Mouse (Mus musculus) lung, postnatal 14 days (tissue): ENCODE measurements around the gene Gm10337.
A peak's percentile ranks its signal among the peaks of the same experiment; 100 is the strongest.

Experiments
- DNase-seq: peaks from one replicate; pipeline ENCODE4 v3.0.0; 2021

Gene Gm10337

DNA sequence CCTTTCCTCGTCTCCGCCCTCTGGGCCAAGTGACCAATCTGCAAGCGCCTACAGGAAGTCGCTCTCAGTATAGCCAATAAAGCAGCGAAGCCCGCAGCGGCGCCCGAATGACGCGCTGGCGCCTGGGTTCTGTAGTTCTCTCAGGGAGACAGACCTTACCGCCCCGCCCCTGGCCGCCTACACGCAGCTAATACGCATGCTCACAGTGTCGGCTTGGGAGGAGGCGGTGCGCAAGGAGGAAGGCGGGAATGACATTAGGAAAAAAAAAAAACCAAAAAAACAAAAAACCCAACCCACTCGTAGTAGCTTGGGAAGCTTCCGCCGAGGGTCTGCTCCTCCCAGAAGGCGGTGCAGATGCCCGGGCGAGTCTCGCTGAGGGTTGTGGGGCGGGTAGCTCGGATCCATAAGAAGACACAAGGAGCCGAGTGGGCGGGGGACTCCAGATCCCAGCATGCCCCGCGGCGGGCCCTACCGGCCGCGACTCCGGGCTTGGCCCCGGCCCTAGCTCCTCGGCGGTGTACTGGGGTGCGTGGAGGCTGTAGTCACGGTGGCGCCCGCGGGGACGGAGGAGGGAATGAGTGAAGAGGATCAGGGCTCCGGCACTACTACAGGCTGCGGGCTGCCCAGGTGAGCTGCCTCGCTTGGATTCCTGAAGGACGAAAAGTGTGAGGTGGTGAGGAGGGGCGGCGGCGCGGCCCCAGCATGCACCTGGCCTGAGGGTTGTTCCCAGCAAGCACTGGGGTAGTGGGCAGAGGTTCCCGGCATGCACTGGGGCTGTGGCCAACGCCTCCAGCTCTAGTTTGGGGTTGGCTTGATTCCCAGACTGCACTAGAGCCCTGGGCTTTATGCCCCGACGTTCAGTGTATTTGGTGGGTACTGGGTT is 14.7 kb downstream of the Gm10337 start, which contains the start of gene Tarbp2:
TSS of gene Tarbp2 (plus strand) at position 217 of the 883 bp plus-strand sequence.
- peak; percentile 99 for DNase-seq

DNA sequence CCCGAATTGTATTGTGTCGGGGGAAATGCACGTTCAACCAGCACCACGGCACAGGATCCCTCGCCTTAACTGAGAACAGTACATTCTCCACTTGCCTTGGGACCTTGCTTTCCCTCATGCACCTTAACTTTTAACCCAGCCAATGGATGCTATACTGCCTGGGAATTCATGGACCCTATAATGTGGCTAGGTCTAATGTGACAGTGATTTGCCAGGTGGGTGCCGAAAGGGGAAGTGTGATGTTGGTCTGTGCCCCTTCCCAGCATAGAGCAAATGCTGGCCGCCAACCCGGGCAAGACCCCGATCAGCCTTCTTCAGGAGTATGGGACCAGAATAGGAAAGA is 15.3 kb downstream of the Gm10337 start:
- no peak for DNase-seq

DNA sequence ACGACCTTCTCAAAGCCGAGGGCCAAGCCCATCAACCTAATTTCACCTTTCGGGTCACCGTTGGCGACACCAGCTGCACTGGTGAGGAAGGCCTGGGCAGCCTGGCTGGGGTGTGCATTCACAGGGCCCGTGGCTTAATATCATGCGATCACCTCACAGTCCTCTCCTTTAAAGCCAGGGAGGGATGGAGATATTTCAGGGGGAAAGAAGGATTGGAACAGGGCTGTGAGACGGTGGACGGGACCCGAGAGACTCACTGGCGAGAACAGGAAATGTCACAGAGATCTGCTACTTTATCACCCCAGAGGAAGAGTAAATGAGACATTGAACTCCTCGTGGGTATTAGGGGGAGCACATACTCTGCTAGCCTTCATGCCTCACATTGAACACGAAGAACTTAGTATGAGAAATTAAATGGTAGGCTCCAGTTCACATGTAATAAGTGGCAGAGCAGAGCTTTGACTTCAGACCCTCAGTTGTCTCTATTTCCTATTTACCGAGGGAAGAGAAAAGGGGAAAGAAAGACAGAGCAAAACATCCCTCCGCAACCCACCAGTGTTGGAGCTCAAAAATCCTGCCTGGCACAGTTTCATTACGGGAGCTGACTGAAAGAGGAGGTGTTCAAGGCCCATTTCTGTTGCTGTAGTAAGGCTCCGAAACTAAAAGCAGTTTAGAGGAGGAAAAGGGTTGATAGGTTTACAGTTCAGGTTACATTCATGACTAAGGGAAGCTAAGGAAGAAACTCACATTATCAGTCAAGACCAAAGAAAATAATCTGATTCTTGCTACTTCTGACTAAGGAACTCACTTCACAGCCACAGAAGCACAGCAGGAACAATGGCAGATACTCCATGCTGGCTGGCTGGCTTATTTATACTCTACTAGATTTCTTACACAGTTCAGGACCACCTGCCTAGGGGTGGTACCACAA is 16.0 kb downstream of the Gm10337 start:
- DNase-seq, result no peak

DNA sequence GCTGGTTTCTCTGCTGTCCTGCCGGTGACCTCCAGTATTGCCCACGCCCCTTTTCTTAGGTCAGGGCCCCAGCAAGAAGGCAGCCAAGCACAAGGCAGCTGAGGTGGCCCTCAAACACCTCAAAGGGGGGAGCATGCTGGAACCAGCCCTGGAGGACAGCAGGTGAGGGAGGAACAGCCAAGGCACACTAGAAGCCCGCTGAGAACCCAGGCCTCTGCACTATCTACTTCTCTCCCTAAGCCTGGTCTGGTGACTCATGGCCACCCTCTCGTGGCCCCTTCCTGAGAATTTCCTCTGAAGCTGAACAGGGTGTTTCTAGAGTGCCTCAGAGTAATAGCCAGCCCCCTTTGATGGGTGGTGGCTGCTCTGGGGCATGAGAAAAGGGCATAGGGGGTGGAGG is 16.9 kb downstream of the Gm10337 start:
- DNase-seq, result no peak

DNA sequence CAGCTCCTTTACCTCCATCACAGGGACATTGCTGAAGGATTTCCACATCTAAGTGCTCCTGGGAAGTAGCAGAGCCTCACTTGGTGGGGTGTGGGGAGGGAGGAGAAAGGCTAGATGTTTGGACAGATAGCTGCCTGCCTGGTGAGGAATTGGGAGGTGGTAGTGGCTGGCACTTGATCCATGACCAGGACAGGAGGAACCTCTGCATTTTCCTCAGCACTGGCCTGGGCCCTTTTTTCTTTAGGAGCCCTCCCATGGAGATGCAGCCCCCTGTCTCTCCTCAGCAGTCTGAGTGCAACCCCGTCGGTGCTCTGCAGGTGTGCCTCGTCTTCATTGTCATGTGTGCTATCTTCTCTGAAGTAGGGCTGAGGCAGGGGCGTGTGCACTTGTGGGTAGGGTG is 18.0 kb downstream of the Gm10337 start:
- DNase-seq, result no peak

DNA sequence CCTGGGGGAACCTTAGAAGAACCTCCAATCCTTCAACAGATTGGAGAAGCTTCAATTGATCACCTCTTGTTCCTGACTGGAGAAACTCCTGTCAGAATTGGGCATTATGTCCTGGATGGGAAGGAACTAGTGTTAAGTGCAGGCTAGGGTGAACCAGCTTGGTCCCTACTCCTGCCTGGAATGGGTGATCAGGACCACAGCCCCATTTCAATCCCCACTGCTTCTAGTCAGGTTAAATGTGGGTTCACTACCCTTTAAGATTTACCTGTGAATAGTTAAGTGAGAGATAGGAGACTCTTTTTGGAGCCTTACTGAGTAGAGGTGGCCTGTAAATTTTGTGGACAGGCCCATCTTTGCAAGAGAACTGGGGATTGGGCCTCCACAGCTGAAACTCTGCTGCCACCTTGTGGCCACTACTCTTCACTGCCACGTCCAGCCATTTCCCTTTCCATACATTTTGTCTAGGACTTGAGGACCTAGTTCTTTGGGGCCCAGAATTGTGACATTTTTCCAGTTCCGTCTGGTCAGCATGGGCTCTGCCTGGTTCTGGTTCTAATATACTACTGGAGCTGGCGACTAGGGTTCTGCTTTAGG is 21.5 kb downstream of the Gm10337 start, which contains the start of gene Npff:
TSS of gene Npff (minus strand) at position 51 of the 594 bp plus-strand sequence.
- DNase-seq, result peak; percentile 80

DNA sequence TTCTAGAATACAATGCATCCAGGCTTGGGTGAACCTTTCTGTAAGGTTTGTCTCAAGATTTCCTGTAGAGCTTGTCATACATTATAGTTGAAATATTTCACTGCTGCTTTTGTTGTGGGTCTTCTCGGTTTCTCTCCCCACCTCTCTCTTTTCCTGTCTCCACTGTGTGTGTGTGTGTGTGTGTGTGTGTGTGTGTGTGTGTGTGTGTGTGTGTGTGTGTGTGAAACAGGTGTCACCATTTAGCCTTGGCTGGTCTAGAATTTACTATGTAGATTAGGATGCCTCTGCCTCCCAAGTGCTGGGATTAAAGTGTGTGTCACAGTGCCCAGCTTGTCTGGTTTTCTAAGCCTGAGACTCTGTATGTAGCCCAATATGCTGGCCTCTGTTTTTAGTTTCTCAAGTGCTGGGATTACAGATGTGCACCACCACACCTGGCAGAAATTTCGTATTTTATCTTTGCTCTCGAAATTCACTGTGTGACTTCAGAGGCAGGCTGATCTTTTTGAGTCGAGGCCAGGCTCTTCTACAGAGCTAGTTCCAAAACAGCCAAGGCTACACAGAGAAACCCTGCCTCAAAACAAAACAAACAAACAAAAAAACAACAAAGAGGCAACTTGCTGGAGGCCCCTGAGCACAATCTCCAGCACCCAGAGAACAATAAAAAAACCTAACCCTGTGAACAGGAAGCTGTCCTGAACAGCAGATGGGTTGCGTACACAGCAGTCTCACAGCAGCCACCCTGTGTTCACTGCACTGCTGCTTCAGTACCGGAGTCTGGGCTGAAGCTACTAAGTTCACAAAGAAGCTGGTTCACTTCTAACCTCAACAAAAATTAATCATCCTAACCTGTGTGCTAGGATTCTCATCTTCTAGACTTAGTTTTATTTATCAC is 22.8 kb downstream of the Gm10337 start:
- no peak for DNase-seq

DNA sequence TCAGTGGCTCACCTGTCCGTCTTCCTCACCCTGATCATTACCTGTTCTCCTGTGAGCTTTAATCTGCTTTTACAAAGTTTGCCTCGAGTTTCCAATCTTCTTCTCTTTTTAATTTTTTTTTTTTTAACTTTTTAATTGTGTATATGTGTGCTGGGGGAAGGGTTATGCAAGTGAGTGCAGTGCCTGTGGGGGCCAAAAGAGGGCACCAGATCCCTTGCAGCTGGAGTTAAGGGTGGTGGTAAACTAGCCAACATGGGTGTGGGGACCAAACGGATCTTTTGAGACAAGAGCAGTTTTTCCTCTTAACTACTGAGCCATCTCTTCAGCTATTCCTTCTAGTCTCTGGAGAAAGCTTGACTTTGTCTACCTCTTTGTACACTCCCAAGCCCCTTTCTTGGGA is 24.4 kb downstream of the Gm10337 start:
- DNase-seq, result no peak

DNA sequence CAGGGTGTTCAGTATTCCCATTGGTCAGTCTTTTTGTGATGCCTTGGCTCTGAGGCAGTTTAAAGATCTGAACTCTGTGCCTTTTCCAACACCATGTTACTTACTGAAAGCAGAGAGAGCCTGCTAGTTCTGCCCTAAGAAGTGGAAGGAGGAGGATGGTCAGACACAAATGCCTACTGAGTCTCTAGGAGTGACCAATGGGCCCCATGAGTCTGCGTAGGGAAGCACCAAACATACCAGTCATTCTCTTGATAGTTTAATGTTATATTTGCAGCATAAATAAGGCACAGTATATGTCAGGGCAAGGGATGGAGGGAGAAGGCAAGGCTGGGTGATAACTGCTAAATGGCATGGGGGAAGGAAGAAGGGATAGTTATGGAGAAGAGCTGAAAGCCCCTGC is 24.9 kb downstream of the Gm10337 start:
- no peak for DNase-seq

DNA sequence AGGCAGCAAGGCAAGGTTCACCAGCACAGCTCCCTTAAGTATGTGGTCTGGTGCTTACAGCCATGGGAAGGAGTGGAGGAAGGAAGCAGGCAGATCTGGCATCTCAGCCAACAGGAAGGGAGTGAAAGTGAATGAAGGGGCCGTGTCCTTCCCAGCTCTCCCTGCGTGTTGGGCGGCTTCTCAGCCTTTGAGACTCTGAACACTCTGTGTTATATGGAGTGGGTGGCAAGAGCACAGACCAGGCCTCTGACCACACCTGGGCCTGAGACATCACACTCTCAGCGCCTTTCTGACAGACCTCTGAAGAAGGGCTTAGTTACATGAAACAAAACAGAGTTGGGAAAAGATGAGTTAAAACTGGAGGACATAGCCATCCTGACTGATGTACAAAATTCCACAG is 27.0 kb downstream of the Gm10337 start:
- DNase-seq, result no peak

DNA sequence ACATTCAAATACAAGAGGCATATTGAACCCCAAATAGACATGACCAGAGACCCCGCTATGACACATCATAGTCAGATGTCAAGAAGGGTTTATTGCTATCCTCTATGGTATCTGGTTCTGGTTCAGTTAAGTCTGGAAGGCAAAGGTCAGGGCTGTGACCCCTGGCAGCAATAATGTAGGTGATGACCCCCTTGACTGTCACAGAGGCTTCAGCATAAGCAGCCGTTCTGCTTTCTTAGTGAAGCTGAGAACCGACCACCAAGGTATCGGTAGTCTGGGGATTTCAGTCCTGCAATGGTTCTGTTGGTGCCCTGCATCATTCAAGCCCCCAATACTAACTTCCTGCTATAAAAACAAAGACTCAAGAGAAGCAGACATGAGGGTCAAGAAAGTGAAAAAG is 28.1 kb downstream of the Gm10337 start:
- no peak for DNase-seq

DNA sequence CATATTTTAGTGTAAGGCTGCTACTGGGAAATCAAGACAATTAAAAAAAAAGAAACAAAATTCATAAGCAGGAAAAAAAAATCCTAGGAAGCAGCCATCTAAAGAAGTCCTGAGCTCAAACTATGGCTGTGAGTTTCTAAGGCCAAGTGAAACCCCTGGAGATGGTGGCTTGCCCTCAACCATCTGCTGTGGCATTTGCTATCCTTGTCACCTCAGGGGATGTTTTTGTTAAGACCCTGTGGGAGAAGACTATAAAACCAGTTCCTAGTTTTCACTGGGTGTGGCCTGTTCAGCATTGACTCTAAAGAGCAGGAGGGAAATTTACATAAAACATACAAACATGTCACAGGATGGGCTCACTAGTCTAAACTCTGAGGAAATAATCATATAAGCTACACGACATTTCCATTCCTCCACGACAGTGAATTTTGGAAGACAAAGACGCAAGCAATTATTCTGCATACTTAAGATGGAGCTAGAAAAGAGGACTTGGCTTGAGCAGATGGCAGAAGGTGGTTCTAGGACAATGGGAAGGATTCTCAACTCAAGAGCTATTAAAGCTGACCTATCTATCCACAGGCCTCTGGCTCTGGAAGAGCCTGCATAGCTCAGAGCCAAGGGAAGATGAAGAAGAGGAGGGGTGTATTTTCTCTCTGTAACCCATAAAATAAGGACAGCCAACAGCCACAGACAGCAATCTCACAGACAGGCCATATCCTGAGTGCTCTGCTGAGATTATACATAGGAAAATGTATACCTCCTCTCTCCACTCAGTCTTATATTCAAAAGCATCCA is 28.8 kb downstream of the Gm10337 start:
- DNase-seq, result no peak

DNA sequence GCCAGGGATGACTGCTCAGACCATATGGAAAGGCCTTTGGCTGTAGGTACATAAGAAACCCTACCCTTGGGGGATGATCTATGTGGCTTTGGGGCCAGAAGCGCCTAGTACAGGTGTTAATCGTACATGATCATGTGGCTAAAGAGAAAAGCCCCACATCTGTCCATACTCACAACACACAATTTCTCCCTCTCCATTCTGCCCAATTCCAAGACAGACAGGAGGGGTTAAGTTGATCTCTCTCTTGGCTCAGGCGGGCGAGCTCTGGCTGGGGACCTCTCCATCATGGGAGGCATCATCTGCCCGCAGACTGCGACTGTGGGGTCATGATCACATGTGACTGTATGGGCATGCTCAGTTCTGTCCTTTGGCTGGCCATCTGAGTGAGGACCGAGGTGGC is 30.4 kb downstream of the Gm10337 start:
- DNase-seq, result no peak

DNA sequence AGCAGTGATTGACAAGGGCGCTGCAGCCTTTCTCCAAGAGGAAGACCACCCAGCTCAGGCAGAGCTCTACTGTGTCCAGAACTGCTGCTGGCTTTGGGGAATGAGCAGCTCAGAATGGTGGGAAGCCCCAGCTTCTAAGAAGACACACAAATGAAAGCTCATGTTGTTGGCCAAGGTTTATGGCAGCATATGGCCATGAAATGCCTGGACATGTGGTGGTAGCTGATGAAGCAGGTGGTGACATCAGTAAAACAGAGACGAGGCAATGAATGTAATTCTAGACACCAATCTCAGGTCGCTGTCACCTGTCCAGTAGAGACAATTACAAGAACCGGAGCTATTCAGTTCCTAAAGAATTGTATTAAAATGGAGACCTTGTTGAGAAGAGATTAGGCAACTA is 41.3 kb downstream of the Gm10337 start:
- no peak for DNase-seq

DNA sequence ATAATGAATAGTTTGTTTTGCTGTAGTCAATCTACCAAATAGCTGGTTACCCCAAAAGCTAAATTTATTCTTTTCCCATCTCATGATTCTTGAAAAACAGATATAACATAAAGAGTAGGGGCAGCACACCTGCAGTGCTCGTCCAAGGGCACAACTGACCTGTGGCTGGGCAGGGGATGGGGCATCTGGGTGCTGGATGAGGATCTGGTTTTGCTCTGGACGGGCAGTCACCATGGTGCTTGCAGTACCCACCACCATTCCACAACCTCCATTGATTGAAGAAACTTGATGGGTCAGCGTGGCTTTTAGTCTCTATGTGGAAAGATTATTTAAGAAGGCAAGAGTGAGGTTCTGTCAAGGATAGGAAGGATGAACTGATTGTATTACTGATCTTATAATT is 42.7 kb downstream of the Gm10337 start:
- no peak for DNase-seq

DNA sequence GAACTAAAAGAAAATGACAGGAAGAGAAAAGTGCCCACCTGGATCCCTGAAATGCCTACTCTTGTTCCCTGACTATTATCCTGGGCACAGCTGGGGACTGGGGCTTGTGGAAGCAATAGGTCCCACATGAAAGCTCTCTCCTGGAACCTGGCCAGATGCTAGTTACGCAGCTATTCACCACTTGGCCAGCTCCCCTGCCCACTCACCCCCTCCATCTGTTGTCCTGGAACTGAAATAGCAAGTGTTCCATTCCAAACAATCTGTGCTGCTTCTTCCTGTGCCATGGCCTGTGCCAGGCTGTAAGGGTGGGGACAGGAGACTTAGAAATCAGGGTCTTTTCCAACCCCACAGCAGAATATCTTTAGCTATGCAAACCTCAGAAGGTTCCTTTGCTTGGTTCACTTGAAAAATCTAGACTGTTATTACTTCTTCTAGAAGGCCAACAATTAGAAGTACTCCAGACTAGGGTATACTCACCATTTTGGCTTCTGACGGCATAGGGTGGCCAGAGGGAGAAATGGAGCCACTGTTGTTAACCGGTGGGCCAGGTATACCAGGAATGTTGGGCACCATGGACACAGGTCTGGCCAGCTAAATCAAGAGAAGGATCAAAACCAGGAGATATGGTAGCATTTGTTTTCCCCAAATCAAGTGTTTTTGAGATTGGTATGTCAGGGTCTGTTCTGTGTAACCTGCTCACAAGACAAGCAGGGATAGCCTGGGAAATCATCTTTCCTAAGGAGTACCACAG is 43.3 kb downstream of the Gm10337 start:
- DNase-seq, result peak; percentile 72

DNA sequence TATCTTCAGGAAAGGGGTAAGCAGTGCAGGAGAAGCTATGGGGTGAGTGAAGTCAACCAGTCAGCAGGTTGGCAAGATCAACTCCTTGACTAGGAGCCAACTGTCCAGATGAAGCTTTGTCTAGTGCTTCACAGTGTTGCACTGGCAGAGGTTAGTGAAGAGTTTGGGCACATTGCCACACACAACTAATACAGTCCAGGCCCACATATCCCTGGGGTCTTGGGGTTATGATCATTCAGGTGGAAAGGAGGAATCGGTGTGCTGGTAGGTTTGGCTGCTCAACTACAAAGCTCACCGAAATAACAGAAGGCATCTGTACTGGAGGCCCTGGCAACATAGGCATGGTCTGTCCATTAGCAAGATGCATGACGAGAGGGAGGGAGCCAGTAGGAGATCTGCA is 44.0 kb downstream of the Gm10337 start:
- no peak for DNase-seq

DNA sequence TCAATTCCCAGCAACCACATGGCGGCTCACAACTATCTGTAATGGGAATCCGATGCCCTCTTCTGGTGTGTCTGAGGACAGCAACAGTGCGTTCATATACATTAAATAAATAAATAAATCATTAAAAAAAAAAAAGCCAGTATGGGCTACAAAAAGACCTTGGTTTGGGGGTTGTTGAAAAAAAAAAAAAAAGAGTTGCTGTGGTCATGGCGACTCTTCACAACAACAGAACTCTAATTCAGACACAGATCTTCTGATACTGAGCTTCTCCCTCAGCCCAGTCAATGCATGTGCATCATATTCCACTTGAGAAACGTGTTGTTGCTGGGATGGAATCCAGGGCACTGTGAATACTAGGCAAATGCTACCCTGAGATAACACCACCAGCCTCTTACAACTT is 49.1 kb downstream of the Gm10337 start:
- DNase-seq, result no peak
